Mouse (Mus musculus) thymus, postnatal 36 days (tissue): ENCODE results near the gene Il15.

Experiments
- DNase-seq, 2 experiments: peaks; one replicate each; pipeline ENCODE4 v3.0.0; 2022; ENCODE audit warnings: mixed read lengths in 2 of 2

Gene Il15

DNA sequence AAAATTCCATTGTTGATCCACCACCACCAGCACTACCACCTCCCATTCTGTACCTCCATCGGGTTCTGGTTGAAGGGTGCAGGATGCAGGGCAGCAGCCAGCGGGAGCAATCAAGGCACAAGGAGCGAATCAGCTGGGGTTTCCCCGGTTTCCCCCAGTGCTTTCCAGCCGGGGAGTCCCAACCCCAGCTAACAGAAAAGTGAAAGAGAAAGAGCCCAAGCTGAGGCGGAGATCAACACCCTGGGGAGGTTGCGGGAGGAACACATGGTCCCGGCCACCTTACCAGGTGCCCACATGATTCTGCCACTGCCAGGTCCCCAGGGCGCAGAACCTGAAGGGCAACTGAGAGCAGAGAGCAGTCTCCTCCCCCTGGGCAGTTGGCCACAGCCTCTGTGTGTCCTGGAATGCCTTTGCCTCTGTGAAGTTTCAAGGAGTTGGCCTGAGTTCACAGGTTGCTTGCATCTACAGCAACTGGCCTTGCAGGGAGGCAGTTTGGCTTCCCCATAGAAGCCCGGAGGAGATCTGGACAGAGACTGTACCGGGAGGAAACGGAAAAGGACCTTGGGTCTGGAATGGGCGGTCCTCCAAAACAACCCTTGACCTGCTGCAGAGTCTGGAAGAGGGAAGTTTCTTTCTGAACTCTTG lies at the start of gene Il15:
Gene Il15, minus strand, starts transcription at position 537 of the 645 bp plus-strand sequence.
- peak; percentile 8 to 20 for DNase-seq

DNA sequence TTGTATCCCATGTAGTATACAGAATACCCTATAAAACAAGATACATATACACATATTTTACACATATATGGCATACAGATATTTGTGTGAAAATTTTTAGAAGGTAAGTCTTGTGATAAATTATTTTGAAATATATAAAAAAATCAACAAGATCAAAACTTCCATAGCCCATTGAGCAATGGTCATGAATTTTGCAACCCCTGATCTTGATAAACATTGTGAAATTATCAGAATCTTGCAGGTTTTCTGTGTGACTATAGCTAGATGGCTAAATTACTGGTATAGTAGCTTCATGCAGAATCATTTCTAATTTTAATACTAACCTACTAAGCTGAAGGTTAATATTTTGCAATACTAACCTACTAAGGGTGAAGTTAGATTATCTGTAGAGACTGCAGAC lies 41.9 kb upstream of the Il15 start:
- DNase-seq: no peak

- DNase-seq: no peak
Observed at GRCm38 (mm10) chr8:82416587-82417340, 13.7 kb upstream of the Il15 start.

GRCm38 (mm10) chr8:82415485-82415884 lies 12.5 kb upstream of the Il15 start:
- no peak for DNase-seq

- DNase-seq: no peak
Observed at GRCm38 (mm10) chr8:82410135-82410534, 7.1 kb upstream of the Il15 start.

DNA sequence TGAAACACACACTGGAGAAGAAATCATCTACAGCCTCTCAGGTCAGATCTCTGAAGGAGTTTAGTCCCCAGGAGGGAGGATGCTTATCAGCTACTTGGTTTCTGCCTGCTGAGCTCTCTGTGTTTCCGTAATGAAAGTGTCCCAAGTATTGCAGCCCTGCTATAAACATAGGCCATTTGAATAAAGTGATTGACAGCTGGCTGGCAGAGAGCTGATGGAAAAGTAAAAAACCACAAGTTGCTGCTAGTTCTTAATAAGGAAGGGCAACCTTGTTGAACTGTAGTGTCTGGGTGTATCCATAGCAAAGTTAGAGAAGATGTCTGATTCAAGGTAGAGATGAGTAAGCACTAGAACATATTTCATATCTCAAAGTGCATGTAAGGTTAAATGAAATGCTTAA lies 4.0 kb upstream of the Il15 start:
- DNase-seq: no peak

- DNase-seq: no peak
Observed at GRCm38 (mm10) chr8:82404068-82404467, 1.0 kb upstream of the Il15 start.

- DNase-seq: peak; percentile 4 to 13
Observed at GRCm38 (mm10) chr8:82402261-82402685, 749 bp downstream of the Il15 start.

DNA sequence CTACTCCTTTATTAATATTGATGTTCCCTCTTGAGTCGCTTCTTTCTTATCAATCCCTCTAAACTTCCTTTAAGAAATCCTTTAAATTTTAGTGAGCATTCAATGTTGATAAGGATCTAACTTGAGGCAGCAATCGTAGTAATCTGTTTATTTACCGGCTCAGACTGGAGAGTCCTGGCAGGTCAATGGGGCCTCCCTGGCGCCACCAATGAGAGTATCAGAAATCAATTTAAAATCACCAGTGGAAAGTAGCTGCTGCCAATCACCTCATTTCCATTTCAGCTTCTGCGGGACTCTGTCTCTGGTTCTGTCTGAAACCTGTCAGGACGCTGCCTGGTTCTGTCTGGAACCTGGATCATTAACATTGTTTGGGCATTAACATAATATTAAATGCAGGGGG lies 1.5 kb downstream of the Il15 start:
- no peak for DNase-seq

DNA sequence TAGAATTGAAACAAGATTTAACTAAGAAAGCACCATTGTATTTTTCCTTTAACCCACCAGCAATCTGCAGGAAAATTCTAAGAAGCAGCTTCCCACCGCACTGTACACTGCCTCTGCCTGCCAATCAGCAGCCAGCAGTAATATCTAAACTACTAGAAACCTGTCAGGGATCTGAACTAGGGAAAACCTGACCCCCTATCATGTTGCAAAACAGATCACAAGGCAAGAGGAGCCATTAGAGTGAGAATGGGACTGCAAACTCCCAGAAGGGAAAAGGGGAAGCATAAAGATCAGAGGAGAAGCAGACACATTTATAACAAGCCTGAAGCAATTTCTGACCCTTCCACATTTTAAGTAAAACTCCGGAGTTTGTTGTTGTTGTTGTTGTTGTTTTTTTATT lies 2.0 kb downstream of the Il15 start:
- DNase-seq: no peak

- DNase-seq: no peak
Observed at GRCm38 (mm10) chr8:82400376-82400775, 2.6 kb downstream of the Il15 start.

DNA sequence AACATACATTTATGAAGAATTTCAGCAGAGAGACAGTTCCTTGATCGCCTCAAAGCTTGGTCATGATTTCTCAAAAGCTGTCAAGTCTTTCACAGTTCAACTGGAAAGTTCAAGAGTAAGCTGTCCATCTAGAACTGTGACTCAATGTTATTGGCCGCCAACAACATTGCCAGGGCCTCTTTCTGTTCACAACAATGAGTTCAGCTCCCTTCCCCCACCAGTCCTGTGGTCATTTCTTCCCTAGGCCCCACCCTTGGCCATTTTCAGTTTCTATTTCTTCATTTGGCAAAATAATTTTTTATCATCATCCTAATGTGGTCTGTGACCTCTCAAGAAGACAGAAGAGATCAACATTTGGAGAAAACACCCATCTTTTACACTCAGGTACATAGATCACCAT lies 4.5 kb downstream of the Il15 start:
- DNase-seq: no peak

DNA sequence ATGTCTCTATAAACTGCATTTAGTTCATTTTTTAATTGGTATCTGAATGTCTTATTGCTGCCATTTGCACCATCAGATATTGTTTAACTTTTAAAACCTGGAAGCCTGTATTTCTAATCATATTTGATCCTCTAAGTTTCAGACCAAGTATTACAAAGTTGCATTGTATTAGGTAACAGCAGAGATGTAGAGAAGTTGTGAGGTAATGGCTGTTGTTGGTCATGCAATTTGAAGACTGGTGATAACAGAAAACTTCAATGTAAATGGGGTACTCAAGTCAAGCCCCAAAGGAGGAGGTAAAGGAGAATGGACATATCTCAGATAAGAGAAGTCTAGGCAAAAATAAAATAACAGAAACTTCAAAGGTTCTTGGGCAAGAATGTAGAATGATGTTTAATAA lies 11.8 kb downstream of the Il15 start:
- no peak for DNase-seq

GRCm38 (mm10) chr8:82388356-82388902 lies 14.6 kb downstream of the Il15 start:
- DNase-seq: no peak

- DNase-seq: no peak
Observed at GRCm38 (mm10) chr8:82387614-82388013, 15.4 kb downstream of the Il15 start.

DNA sequence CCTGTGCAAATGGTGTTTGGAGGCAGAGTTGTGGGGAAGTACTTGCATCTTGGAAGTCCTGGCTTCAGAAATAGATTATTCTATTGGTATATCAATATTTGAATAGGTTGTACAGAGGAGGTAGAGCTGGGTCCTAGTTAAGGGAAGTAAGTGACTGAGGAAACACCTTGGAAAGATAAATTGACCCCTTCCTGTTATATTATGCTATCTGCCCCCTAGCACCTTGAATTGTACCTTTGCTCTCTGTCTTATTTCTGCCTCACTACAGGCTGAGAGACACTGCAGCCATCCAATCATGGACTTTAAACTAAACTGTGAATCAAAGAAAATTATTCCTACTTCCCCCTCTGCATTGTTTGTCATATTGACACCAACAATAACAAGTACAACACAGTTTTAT lies 17.2 kb downstream of the Il15 start:
- DNase-seq: no peak

- DNase-seq: no peak
Observed at GRCm38 (mm10) chr8:82384458-82385234, 18.4 kb downstream of the Il15 start.

DNA sequence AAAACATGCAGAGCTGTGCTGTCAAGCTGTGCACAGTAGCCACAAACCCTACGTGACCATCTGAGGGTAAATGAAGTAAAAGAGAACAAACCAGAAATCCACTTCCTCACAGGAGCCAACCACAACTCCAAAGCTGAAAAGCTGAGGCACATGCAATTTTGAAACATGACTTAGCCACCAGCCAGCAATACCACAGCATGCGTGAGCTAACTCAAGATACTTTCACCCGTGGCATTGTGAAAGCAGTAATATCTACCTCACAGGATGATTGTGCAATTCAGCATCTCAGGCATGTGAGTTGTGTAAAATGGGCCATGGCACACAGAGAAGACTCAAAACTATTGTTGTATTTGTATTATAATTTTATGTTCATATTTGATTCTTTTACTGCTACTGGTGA lies 19.7 kb downstream of the Il15 start:
- no peak for DNase-seq

DNA sequence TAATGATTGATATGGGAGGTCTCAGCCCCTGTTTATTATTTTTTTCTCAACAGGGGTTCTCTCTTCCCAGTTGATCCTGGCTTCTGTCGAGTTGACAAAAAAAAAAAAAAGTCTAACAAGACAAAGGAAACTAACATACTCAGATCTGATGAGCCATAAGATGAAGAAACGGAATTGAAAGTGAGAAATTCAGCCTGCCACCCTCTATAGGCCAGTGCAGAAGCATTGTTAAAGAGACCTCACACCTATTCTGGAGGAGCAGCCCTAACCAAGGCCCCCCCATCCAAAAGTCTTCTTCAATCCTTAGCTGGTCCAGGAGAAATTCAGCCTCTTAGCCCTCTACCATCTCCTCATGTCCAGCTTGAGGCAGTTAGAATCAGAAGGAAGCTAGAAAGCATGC lies 20.7 kb downstream of the Il15 start:
- DNase-seq: no peak

DNA sequence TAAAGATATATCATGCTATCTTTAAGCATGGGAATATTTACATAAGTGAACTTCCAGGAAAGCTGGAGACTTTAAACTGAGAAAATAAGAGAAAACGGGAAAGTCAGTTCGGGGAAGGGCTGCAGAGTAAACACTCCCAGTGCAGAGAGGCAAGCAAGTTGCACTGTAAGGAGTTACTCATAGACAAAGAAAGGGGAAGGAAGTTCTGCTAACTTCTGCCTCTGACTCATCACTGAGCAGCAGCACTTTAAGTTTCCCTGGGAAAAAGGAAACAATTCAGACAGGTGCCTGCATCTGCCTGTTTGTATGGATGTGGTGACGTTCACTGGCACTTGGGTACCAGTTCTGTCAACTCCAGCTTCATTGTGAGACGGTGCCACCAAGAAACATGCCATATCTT lies 28.6 kb downstream of the Il15 start:
- no peak for DNase-seq

DNA sequence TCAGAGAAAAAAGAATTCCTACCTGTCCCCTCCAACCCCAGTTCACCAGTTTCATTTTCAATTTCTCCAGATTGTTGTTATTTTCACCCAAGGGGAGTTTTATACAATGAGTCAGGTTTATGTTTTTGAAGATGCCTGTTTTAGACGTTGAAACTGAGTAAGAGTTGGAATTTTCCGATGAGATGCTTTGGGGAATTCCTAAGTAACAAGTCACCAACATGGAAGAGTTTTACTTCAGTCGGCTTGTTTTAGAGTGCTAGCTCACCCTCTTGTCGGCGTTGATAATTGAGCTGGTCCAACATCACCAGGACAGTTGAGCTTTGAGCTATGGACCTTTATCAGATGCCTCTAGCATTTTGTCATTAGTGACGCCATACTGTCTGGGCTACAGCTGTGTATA lies 30.2 kb downstream of the Il15 start:
- DNase-seq: no peak

GRCm38 (mm10) chr8:82370657-82371056 lies 32.4 kb downstream of the Il15 start:
- no peak for DNase-seq

GRCm38 (mm10) chr8:82361061-82361460 lies 42.0 kb downstream of the Il15 start:
- DNase-seq: no peak

- no peak for DNase-seq
Observed at GRCm38 (mm10) chr8:82356091-82356490, 46.9 kb downstream of the Il15 start.
